Mouse (Mus musculus) liver, adult (tissue): Measurements from ENCODE around the gene Srrm3.

Experiments
- GATA4 ChIP-seq: IDR thresholded peaks from 2 replicates; pipeline ENCODE4 v1.6.1; 2014; ENCODE audit warnings: mild to moderate bottlenecking, low read length; ENCODE audit not compliant: insufficient replicate concordance

Srrm3 gene

DNA sequence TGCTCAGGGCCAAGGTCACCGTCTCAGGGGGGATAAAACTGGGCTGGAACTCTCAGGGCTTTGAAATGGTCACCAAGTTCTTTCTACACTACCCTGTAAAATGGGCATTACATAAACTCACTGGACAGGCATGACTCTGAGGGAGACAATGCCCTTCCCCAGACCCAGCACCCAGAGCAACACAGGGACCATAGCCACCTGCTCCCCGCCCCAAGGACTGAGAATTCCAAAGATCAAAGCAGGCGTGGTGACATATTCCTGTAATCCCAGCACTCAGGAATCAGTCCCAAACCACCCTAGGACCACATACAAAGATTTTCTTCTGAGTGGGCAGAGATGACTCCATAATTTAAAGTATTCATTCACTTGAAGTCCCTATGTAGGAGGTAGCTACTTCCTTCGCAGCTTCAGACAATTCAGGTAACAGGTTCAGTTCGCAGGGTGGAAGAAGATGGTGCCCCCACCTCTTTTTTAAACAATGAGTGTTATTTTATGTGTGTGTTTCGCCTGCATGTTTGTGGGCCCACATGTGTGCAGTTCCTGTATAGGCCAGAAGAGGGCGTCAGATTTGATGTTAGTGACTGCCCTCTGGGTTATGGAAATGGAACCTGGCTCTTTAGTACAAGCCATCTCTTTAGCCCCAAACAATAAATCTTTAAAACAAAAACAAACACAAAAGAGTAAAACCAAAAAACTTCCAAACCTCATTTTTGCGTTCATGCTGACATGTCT, 110.8 kb downstream of the Srrm3 start:
- TF ChIP-seq GATA4 = no peak

DNA sequence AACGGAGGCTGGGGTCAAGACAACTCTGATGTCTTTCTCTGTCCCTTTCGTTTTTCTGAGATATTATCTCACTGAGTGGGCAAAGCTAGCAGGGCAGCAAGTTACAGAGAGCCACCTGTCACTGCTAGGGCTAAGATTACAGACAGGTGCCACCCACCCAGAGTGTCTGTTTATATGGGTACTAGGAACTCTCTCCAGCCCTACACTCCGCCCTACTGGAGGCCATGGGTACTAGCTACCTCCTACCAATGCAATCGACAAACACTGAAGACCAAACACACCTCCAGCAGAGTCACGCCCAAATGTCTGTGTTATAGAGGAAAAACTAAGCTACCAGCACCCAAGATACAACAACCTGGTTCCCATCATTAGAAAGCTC, 111.4 kb downstream of the Srrm3 start:
- no peak for TF ChIP-seq GATA4

DNA sequence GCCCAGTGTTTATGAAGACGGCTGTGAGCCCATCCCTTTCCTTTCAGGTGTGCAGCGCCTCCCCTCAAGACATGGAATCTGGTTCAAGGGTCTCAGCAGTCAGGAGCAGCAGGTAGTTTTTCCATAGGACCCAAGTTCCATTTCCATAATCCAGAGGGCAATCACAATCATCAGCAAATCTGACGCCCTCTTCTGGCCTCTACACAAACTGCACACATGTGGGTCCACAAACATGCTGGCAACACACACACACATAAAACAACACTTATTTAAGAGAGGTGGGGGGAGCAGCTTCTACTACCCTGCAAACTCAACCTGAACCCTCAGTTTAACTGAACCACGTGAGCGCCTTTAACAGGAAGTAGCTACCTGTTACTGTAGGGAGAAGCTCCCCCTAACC, 111.9 kb downstream of the Srrm3 start:
- TF ChIP-seq GATA4 = no peak

DNA sequence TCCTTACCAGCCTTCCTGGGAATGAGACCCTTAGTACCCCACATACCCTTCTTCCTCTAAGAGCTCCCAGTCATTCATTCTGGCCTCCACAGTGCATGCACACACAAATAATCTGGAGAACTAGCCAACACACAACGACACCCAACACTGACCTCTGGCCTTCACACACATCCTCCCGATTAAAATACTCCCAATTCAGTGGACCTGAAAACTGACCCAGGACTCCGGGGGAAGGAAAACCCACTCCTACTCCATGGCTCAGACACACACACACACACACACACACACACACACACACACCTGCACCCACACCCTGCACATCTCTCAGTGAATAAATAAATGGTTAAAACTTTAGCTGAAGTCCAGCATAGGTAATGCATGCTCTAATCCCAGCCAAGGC, 113.2 kb downstream of the Srrm3 start:
- no peak for TF ChIP-seq GATA4

DNA sequence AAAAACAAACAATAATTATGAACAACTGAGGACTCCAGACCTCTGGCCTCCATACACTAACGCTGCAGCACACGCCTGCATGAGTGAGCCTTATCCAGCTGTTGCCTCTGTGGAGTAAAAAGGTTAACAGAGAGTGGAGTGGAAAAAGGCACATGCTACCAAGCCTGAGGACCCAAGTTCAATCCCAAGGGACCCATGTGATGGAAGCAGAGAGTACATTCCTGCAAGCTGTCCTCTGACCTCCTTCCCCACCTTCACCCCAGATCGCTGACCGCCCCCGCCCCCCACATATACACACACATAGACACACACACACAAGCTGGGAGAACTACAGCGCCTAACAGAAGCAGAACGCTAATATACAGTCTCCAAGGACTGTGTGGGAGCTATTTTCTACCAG, 117.2 kb downstream of the Srrm3 start:
- no peak for TF ChIP-seq GATA4
